Mouse (Mus musculus) kidney, postnatal 0 days (tissue): ENCODE data around the gene Zfp612. TPM values are rescaled to one million over a fixed set of nuclear protein-coding genes. Genes with fewer than 3 reads are reported as not detected.
A peak's percentile ranks its signal among the peaks of the same experiment; 100 is the strongest.

Source experiments
- ATAC-seq: fragments of 200-750 bp; cut with Nextera tagmentation; replicated peaks from 2 replicates; pipeline ENCODE4 v1.8.0; 2017; ENCODE audit warnings: low read depth, moderate number of reproducible peaks, moderate TSS enrichment, moderate library complexity; ENCODE audit not compliant: low FRiP score
- DNase-seq: peaks from one replicate; pipeline ENCODE4 v3.0.0-alpha.2; 2016; ENCODE audit warnings: low spot score
- H3K27ac ChIP-seq: fragments of 300-500 bp; sonication (generic); 2 replicates; pipeline ENCODE4 v1.5.1; 2014; ENCODE audit warnings: mild to moderate bottlenecking
- H3K27me3 ChIP-seq: fragments of 300-500 bp; sonication (generic); 2 replicates; pipeline ENCODE4 v1.6.1; 2014; ENCODE audit warnings: low read length, mixed read lengths; ENCODE audit not compliant: insufficient read depth
- H3K36me3 ChIP-seq: fragments of 300-500 bp; sonication (generic); 2 replicates; pipeline ENCODE4 v1.6.1; 2014; ENCODE audit warnings: low read length, mixed read lengths; ENCODE audit not compliant: insufficient read depth
- H3K4me1 ChIP-seq: fragments of 300-500 bp; sonication (generic); replicated peaks from 2 replicates; pipeline ENCODE4 v1.6.1; 2014; ENCODE audit warnings: antibody characterized with exemption, low read length, mixed read lengths; ENCODE audit not compliant: insufficient read depth
- H3K4me2 ChIP-seq: fragments of 300-500 bp; sonication (generic); 2 replicates; pipeline ENCODE4 v1.6.1; 2014; ENCODE audit warnings: mild to moderate bottlenecking, low read length, moderate library complexity, mixed read lengths
- H3K4me3 ChIP-seq: fragments of 300-500 bp; sonication (generic); replicated peaks from 2 replicates; pipeline ENCODE4 v1.5.1; 2014; ENCODE audit warnings: low read depth, low read length
- H3K9ac ChIP-seq: fragments of 300-500 bp; sonication (generic); 2 replicates; pipeline ENCODE4 v1.6.1; 2014; ENCODE audit warnings: low read depth, low read length
- H3K9me3 ChIP-seq: fragments of 300-500 bp; sonication (generic); replicated peaks from 2 replicates; pipeline ENCODE4 v1.6.1; 2016; ENCODE audit warnings: low read length, inconsistent platforms, mixed read lengths
- CTCF ChIP-seq: IDR thresholded peaks from 2 replicates; pipeline ENCODE4 v1.5.1; 2016; ENCODE audit warnings: antibody characterized with exemption, low read depth, mild to moderate bottlenecking, moderate library complexity
- WGBS: fragments of 180-500 bp; shearing (Covaris S2); extraction: QIAGEN DNeasy Blood & Tissue Kit; methylation state at CpG from one replicate; pipeline ENCODE4 v1.1.7; 2014; 5-methylcytosine and 5-hydroxymethylcytosine counted together
- polyA plus RNA-seq: library from polyadenylated mRNA; unstranded; fragments of >200 nt; fragmentation: Nextera tagmentation; extraction: Ambion mirVana; gene quantifications from 2 replicates; pipeline ENCODE4 v1.2.1, GENCODE M21; 2015

Zfp612 gene
- polyA plus RNA-seq, 1 experiment from 2014 or later: 5.1 TPM

DNA sequence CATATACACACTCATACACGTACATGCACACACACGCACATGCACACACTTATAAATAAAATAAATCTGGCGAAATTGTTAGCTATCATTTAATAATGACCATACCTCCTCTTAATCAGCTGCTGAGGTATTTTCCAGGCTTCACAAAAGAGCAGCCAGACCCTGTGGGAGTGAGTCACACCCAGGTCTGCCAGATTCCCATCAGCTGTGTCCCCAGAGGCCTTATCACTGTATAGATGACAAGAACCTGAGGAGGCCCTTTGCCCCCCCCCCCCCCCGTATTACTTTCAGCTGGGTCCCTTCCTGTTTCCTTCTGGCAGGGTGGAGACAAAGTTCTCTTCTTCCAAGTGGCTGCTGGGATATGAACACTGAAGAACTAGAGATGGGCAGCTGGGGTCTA is 39.0 kb upstream of the Zfp612 start:
- Histone ChIP-seq H3K9me3 (no peaks in the 10 kb centered on the region), H3K36me3 (no peaks in the 10 kb centered on the region), H3K4me2 (no peak overlapping the region), H3K27ac (no peak overlapping the region), H3K4me1 (no peaks in the 10 kb centered on the region), H3K27me3 (no peaks in the 10 kb centered on the region), H3K4me3 (no peak overlapping the region), H3K9ac (no peak overlapping the region)
- 75% methylated on average over 4 of the region's 4 CpGs for WGBS
- no peak for TF ChIP-seq CTCF
- DNase-seq (no peak), ATAC-seq (no peak)

DNA sequence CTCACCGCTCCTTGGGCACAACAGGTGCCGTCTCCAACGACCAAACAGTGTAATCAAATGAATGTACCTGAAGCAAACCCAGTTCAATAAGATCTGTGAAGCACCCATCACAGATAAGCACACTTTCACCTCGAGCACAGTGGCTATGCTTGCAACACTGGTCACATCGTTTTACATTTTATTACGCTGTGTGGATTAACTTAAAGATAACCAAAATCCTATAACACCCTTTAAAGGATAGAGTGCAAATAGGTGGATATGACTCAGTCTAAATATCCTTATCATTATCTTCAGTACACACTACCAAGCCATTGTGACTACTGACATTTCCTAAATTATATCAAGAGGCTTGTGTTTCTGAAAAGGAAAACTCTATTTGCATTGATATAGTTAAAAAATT is 28.3 kb upstream of the Zfp612 start:
- WGBS: 74% methylated on average over 6 of the region's 6 CpGs
- no peaks in the 10 kb centered on the region for H3K36me3 ChIP-seq
- H3K9ac ChIP-seq: no peak overlapping the region
- H3K4me2 ChIP-seq: no peak overlapping the region
- DNase-seq: no peak
- no peaks in the 10 kb centered on the region for H3K4me1 ChIP-seq
- no peaks in the 10 kb centered on the region for H3K9me3 ChIP-seq
- H3K27ac ChIP-seq: no peak overlapping the region
- H3K27me3 ChIP-seq: no peaks in the 10 kb centered on the region
- ATAC-seq: no peak
- TF ChIP-seq CTCF: no peak
- H3K4me3 ChIP-seq: no peak overlapping the region

DNA sequence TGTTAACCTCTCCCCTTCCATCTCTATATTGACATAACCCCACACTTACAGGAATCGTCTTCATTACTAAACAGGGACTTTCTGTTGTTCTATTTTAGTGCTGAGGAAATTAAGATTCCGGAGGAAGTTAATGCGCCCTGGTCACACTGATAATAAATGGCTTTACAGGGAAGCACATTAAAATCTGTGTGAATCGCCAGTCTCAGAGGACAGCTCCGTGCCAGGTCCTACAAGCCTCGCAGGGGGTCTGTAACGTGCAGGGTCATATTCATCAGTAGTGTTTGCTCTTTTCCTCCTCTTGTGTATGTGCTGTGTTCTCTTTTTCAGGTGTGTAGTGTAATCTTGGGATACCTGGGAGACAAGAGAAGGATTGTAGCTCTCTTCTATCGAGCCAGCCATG is 21.3 kb upstream of the Zfp612 start:
- 57% methylated on average over 8 of the region's 8 CpGs for WGBS

DNA sequence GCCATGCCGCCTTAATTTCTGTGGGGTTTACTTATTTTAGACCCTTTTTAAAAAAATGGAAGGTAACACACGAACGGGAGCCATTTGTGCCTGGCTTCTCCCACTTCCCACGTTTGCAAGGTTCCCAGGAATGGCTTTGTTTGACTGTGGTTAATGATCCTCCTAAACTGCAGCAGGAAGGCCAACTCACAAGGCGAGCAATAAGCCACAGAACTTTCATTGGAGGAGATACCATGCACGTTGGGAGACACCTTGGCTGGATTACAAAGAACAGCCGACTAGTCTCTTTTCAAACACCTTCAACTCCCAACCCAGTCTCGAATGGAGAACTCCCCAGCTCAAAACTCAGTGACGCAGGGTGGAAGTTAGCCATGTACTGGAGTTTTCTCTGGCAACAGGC is 15.4 kb upstream of the Zfp612 start:
- H3K9ac ChIP-seq: no peak overlapping the region
- H3K4me3 ChIP-seq: no peak overlapping the region
- no peaks in the 10 kb centered on the region for H3K4me1 ChIP-seq
- H3K36me3 ChIP-seq: no peaks in the 10 kb centered on the region
- no peak overlapping the region for H3K4me2 ChIP-seq
- WGBS: 53% methylated on average over 9 of the region's 9 CpGs
- no peaks in the 10 kb centered on the region for H3K9me3 ChIP-seq
- DNase-seq (no peak), ATAC-seq (no peak)
- TF ChIP-seq CTCF: no peak
- no peak overlapping the region for H3K27ac ChIP-seq
- no peaks in the 10 kb centered on the region for H3K27me3 ChIP-seq

More for the DNA sequence above, 21.3 kb upstream of the Zfp612 start:
- no peaks in the 10 kb centered on the region for H3K9me3 ChIP-seq
- H3K9ac ChIP-seq: no peak overlapping the region
- H3K27ac ChIP-seq: no peak overlapping the region
- no peak for ATAC-seq
- no peak overlapping the region for H3K4me3 ChIP-seq
- no peak overlapping the region for H3K4me2 ChIP-seq
- DNase-seq: peak; percentile 2
- no peaks in the 10 kb centered on the region for H3K27me3 ChIP-seq
- TF ChIP-seq CTCF: no peak
- no peaks in the 10 kb centered on the region for H3K36me3 ChIP-seq
- no peaks in the 10 kb centered on the region for H3K4me1 ChIP-seq

DNA sequence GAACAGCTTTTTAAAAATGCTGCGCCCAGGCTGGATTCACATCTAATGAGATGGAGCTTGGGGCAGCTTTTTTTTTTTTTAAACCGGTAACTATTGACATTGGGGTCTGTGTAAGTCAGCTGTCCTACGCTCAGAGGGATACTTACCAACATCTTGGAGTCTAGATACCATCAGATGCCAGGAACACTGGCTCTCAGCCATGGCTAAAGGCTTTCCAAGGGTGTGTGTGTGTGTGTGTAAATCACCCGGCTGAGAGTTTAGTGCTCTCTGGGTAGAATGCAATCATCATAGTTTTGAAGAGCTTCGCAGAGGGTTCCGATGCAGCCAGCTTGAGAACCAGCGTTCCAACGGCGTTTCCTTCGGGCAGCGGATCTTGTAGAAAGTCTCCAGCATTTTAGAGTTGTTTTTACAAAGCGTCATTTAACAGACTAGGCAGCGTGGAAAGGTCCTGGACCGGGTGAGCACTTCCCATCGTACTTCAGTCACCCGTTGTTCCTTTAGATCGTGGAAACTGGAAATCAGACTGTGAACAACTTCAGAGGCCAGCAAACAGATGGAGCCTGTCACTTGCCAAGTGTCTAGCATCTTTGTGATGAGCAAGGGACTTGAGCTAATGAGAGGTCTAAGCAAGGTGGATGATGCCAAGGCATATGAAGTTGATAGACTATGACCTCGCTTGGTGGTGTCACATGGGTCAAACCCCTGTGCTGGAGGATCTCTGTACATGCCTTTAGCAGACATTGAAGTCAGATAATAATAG is 14.8 kb upstream of the Zfp612 start:
- H3K27ac ChIP-seq: no peak overlapping the region
- DNase-seq (no peak), ATAC-seq (no peak)
- WGBS: 88% methylated on average over 18 of the region's 18 CpGs
- H3K9me3 ChIP-seq: no peaks in the 10 kb centered on the region
- H3K4me3 ChIP-seq: no peak overlapping the region
- H3K27me3 ChIP-seq: no peaks in the 10 kb centered on the region
- H3K9ac ChIP-seq: no peak overlapping the region
- H3K4me2 ChIP-seq: no peak overlapping the region
- no peaks in the 10 kb centered on the region for H3K36me3 ChIP-seq
- H3K4me1 ChIP-seq: no peaks in the 10 kb centered on the region
- no peak for TF ChIP-seq CTCF

DNA sequence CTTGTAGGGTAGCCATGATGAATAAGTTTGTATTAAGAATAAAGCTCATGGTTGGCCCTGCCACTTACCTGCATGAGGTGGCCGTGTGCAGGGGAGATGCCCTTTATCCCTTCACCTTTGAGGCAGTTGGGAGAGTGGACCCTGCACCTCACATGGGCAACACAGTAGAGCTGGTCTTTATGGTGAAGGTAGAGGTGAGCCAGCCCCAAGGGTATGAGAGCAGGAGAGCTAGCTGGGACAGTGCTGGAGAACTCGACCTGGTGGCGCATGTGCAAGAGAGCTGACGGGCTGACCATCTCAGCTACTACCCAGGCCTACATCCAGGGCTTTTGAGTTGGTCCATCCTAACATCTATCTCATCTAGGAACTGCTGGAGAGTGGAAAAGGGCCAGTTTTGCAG is 13.9 kb upstream of the Zfp612 start:
- H3K9me3 ChIP-seq: no peaks in the 10 kb centered on the region
- 91% methylated on average over 4 of the region's 4 CpGs for WGBS
- no peak overlapping the region for H3K4me3 ChIP-seq
- no peak for TF ChIP-seq CTCF
- H3K27me3 ChIP-seq: no peaks in the 10 kb centered on the region
- no peaks in the 10 kb centered on the region for H3K36me3 ChIP-seq
- H3K4me1 ChIP-seq: no peaks in the 10 kb centered on the region
- ATAC-seq (no peak), DNase-seq (no peak)
- H3K27ac ChIP-seq: no peak overlapping the region
- H3K9ac ChIP-seq: no peak overlapping the region
- H3K4me2 ChIP-seq: no peak overlapping the region

DNA sequence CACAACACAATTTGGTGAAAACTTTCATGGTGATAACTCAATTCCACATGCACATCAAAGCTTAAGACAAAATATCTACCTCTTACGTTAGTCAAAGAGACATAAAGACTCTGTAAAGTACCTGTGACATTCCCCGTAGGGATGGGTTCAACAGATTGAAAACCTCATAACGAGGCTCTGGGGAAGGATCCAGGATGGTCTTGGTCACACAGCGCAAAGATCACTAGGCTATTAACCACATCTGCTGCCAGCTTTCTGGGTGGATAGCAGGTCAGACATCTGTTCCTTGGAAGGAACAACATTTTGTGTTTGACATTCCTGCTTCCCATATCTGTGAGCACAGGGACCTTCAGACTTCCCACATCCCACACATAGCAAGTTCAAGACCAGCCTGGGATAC is 9.8 kb upstream of the Zfp612 start:
- WGBS: 86% methylated on average over 4 of the region's 4 CpGs
- no peak for ATAC-seq
- Histone ChIP-seq H3K4me2 (no peak overlapping the region), H3K4me1 (no peaks in the 10 kb centered on the region), H3K27ac (no peak overlapping the region), H3K9me3 (no peaks in the 10 kb centered on the region), H3K9ac (no peak overlapping the region), H3K4me3 (no peak overlapping the region), H3K36me3 (no peaks in the 10 kb centered on the region), H3K27me3 (no peaks in the 10 kb centered on the region)
- no peak for DNase-seq
- no peak for TF ChIP-seq CTCF
